Mouse (Mus musculus) heart, embryonic 11.5 days (tissue): ENCODE results near the gene Rragd. TPM values are rescaled to one million over a fixed set of nuclear protein-coding genes. Genes with fewer than 3 reads are reported as not detected.
A peak's percentile ranks its signal among the peaks of the same experiment; 100 is the strongest.

Experiments
- ATAC-seq: fragments of 200-750 bp; cut with Nextera tagmentation; replicated peaks from 2 replicates; pipeline ENCODE4 v1.8.0; 2017; ENCODE audit warnings: moderate library complexity; ENCODE audit not compliant: insufficient number of reproducible peaks, low FRiP score, low TSS enrichment
- H3K27ac ChIP-seq: fragments of 300-500 bp; sonication (generic); 2 replicates; pipeline ENCODE4 v1.5.1; 2014; ENCODE audit warnings: mild to moderate bottlenecking, low read depth, low read length
- H3K27me3 ChIP-seq: fragments of 300-500 bp; sonication (generic); 2 replicates; pipeline ENCODE4 v1.6.1; 2014; ENCODE audit warnings: mild to moderate bottlenecking, low read length, mixed read lengths; ENCODE audit not compliant: control insufficient read depth, insufficient read depth
- H3K36me3 ChIP-seq: fragments of 300-500 bp; sonication (generic); 2 replicates; pipeline ENCODE4 v1.6.1; 2014; ENCODE audit warnings: mild to moderate bottlenecking, low read length, moderate library complexity, mixed read lengths; ENCODE audit not compliant: control insufficient read depth, insufficient read depth
- H3K4me1 ChIP-seq: fragments of 300-500 bp; sonication (generic); 2 replicates; pipeline ENCODE4 v1.6.1; 2014; ENCODE audit warnings: low read length; ENCODE audit not compliant: control insufficient read depth, insufficient read depth
- H3K4me2 ChIP-seq: fragments of 300-500 bp; sonication (generic); 2 replicates; pipeline ENCODE4 v1.6.1; 2014; ENCODE audit warnings: mild to moderate bottlenecking, moderate library complexity
- H3K4me3 ChIP-seq: fragments of 300-500 bp; sonication (generic); 2 replicates; pipeline ENCODE4 v1.5.1; 2014; ENCODE audit warnings: low read depth, low read length
- H3K9ac ChIP-seq: fragments of 300-500 bp; sonication (generic); 2 replicates; pipeline ENCODE4 v1.6.1; 2014; ENCODE audit warnings: mild to moderate bottlenecking, low read depth, low read length, moderate library complexity
- H3K9me3 ChIP-seq: fragments of 300-500 bp; sonication (generic); replicated peaks from 2 replicates; pipeline ENCODE4 v1.6.1; 2016; ENCODE audit warnings: low read length; ENCODE audit not compliant: control insufficient read depth
- WGBS: fragments of 180-500 bp; shearing (Covaris S2); extraction: QIAGEN DNeasy Blood & Tissue Kit; methylation state at CpG from one replicate; pipeline ENCODE4 v1.1.7; 2014; ENCODE audit not compliant: insufficient replicate concordance; 5-methylcytosine and 5-hydroxymethylcytosine counted together
- polyA plus RNA-seq: library from polyadenylated mRNA; unstranded; fragments of >200 nt; fragmentation: Nextera tagmentation; extraction: Ambion mirVana; gene quantifications from 2 replicates; pipeline ENCODE4 v1.2.1, GENCODE M21; 2014

Gene Rragd
- polyA plus RNA-seq, 1 experiment from 2014 or later: 54.1 TPM

- Histone ChIP-seq H3K36me3 (no peaks in the 10 kb centered on the region), H3K4me1 (peaks cover 8% of the 10 kb centered on the region), H3K9ac (no peak overlapping the region), H3K27ac (no peak overlapping the region), H3K4me2 (no peak overlapping the region), H3K4me3 (no peak overlapping the region), H3K9me3 (no peaks in the 10 kb centered on the region), H3K27me3 (no peaks in the 10 kb centered on the region)
- no peak for ATAC-seq
- WGBS: 82% methylated on average over 6 of the region's 6 CpGs
These were observed 82.1 kb downstream of the Rragd start for GRCm38 (mm10) chr4:33064986-33065385.

- H3K27ac ChIP-seq: no peak overlapping the region
- H3K9me3 ChIP-seq: no peaks in the 10 kb centered on the region
- peak overlapping the region; percentile 40; the same call in 1 of the 2 replicates for H3K9ac ChIP-seq
- peak overlapping the region; percentile 57 for H3K4me2 ChIP-seq
- ATAC-seq: 0 out of 2 replicates have a peak, but pooled peaks have one; percentile 14
- peak overlapping the region; percentile 9; the same call in 1 of the 2 replicates for H3K4me3 ChIP-seq
- WGBS: 19% methylated on average over 14 of the region's 14 CpGs
- H3K4me1 ChIP-seq: peaks cover 8% of the 10 kb centered on the region
- no peaks in the 10 kb centered on the region for H3K27me3 ChIP-seq
- H3K36me3 ChIP-seq: no peaks in the 10 kb centered on the region
These were observed 83.6 kb downstream of the Rragd start for GRCm38 (mm10) chr4:33066223-33066960.

- H3K27me3 ChIP-seq: no peaks in the 10 kb centered on the region
- H3K4me2 ChIP-seq: no peak overlapping the region
These were observed 84.5 kb downstream of the Rragd start for GRCm38 (mm10) chr4:33067331-33067730.

GRCm38 (mm10) chr4:33067826-33068225 lies 85.0 kb downstream of the Rragd start:
- H3K9ac ChIP-seq: no peak overlapping the region
- WGBS: 81% methylated on average over 6 of the region's 6 CpGs

More at GRCm38 (mm10) chr4:33067331-33067730, 84.5 kb downstream of the Rragd start:
- no peak overlapping the region for H3K9ac ChIP-seq
- H3K9me3 ChIP-seq: no peaks in the 10 kb centered on the region
- ATAC-seq: no peak
- H3K27ac ChIP-seq: no peak overlapping the region
- no peak overlapping the region for H3K4me3 ChIP-seq
- peaks cover 8% of the 10 kb centered on the region for H3K4me1 ChIP-seq
- H3K36me3 ChIP-seq: no peaks in the 10 kb centered on the region
- WGBS: 80% methylated on average over 3 of the region's 3 CpGs

GRCm38 (mm10) chr4:33068894-33069293 lies 86.1 kb downstream of the Rragd start:
- H3K36me3 ChIP-seq: no peaks in the 10 kb centered on the region
- 58% methylated on average over 6 of the region's 6 CpGs for WGBS
- no peaks in the 10 kb centered on the region for H3K9me3 ChIP-seq
- no peak overlapping the region for H3K4me3 ChIP-seq
- no peak overlapping the region for H3K27ac ChIP-seq
- H3K4me1 ChIP-seq: peaks cover 13% of the 10 kb centered on the region
- H3K9ac ChIP-seq: no peak overlapping the region
- ATAC-seq: no peak
- H3K4me2 ChIP-seq: no peak overlapping the region
- no peaks in the 10 kb centered on the region for H3K27me3 ChIP-seq

More at GRCm38 (mm10) chr4:33067826-33068225, 85.0 kb downstream of the Rragd start:
- no peaks in the 10 kb centered on the region for H3K9me3 ChIP-seq
- peaks cover 13% of the 10 kb centered on the region for H3K4me1 ChIP-seq
- H3K4me3 ChIP-seq: no peak overlapping the region
- H3K27me3 ChIP-seq: no peaks in the 10 kb centered on the region
- H3K27ac ChIP-seq: no peak overlapping the region
- H3K36me3 ChIP-seq: no peaks in the 10 kb centered on the region
- H3K4me2 ChIP-seq: no peak overlapping the region
- no peak for ATAC-seq

- no peaks in the 10 kb centered on the region for H3K27me3 ChIP-seq
- H3K9ac ChIP-seq: no peak overlapping the region
- no peak overlapping the region for H3K4me2 ChIP-seq
- no peaks in the 10 kb centered on the region for H3K9me3 ChIP-seq
- no peak overlapping the region for H3K27ac ChIP-seq
- ATAC-seq: no peak
- no peak overlapping the region for H3K4me3 ChIP-seq
- peaks cover 13% of the 10 kb centered on the region for H3K4me1 ChIP-seq
- 83% methylated on average over 6 of the region's 6 CpGs for WGBS
- H3K36me3 ChIP-seq: no peaks in the 10 kb centered on the region
These were observed 87.5 kb downstream of the Rragd start for GRCm38 (mm10) chr4:33070326-33070725.

- Histone ChIP-seq H3K4me3 (no peak overlapping the region), H3K9me3 (no peaks in the 10 kb centered on the region), H3K4me1 (peaks cover 7% of the 10 kb centered on the region), H3K9ac (no peak overlapping the region), H3K27ac (no peak overlapping the region), H3K27me3 (no peaks in the 10 kb centered on the region), H3K36me3 (no peaks in the 10 kb centered on the region), H3K4me2 (no peak overlapping the region)
- no peak for ATAC-seq
- WGBS: 72% methylated on average over 6 of the region's 6 CpGs
These were observed 88.5 kb downstream of the Rragd start for GRCm38 (mm10) chr4:33071337-33071736.
